Mouse (Mus musculus) C2C12 (cell line): ENCODE data around the gene Vkorc1l1.

Experiments used
- CEBPB ChIP-seq: IDR thresholded peaks from one replicate; pipeline ENCODE4 v1.6.1; 2011; ENCODE audit warnings: low read depth, mild to moderate bottlenecking, control low read depth, moderate library complexity
- CTCF ChIP-seq: IDR thresholded peaks from one replicate; pipeline ENCODE4 v1.5.1; 2011; ENCODE audit not compliant: control insufficient read depth, insufficient read depth, insufficient read length
- MAX ChIP-seq: IDR thresholded peaks from one replicate; pipeline ENCODE4 v1.6.1; 2011; ENCODE audit warnings: mild to moderate bottlenecking, control low read depth

DNA sequence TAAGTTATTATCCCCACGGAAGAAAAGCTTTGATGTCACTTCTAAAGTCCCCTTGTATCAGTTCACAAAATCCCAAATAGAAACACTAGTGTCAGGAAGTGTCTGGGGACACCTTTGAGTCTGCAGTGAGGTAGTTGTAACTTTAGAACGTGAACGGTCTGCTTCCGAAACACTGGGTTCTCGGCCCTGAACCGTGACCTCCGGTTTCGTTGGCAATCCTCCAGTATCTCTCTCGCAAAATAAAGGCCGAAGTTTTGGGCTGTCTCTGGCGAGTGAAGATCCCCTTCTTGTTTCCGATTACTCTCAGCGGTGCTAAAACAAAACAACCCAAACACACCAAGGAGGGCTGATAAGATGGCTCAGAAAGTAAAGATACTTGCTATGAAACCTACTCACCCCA, 47.6 kb downstream of the Vkorc1l1 start:
- TF ChIP-seq CTCF (no peak), MAX (no peak), CEBPB (no peak)
